Mouse (Mus musculus): Measurements from ENCODE around the gene Gm3402. TPM values are rescaled to one million over a fixed set of nuclear protein-coding genes. Genes with fewer than 3 reads are reported as not detected.
"Not testable (repeated sequence)": the region's sequence is repeated elsewhere in the genome, so short reads cannot be mapped to it uniquely, and the experiment has no call there.

Gm3402 gene
- polyA plus RNA-seq, 1 experiment = not detected

DNA sequence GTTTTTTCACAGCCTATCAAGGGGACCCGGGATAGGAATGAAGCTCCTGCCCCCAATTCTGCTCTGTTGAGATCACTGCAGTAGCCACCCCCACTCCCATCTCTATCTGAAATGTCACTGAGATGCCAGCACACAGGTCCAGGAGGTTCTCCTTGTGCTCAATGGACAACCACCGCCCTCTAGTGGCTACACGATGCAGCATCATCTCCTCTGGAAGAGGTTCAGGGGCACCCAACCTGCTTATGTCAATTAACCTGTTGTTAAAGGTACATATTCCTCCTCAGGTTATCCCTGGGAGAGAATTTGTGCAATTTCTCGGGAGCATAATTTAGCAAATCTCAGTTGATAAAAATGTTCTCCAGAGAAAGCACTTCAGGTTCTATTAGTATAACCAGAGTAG, 25.0 kb upstream of the Gm3402 start:
- not testable (repeated sequence) for H3K36me3 ChIP-seq (ENCODE audit: control insufficient read depth, insufficient read depth, low read length); H3K4me1 ChIP-seq (ENCODE audit: control insufficient read depth, insufficient read depth, low read length); H3K4me3 ChIP-seq (ENCODE audit: insufficient read depth, low read depth, low read length); H3K27ac ChIP-seq (ENCODE audit: insufficient read depth, low read depth, low read length); H3K27me3 ChIP-seq (replicated peaks; ENCODE audit: control insufficient read depth, insufficient read depth, low read length)
- peak; percentile 39 for DNase-seq
- WGBS = 11% methylated on average over 3 of the region's 4 CpGs
- 0 out of 2 replicates have a peak, but pooled peaks have one; percentile 4 for TF ChIP-seq CTCF (conservative IDR thresholded peaks at IDR 0.05; ENCODE audit: insufficient read depth, insufficient read length, low read depth, low read length)

DNA sequence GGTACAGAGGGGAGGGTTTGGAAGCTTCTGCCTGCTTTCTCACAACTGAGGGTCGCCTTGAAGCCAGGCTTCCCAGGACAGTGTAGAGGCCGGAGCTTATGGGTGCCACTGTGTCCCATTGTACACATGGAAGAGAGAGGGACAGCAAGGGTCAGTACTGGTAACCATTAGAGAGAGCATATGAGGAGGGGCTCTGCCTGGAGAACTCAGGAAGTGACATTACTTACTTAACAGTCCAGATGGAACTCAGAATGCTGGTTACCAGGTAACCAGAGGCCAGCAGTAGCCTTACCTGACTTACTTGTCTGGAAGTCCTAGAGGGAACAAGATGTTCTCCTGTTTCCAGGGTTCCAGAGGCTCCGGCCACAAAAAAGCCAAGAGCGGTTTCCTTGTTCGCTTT, 22.9 kb upstream of the Gm3402 start, which contains the start of gene Gm6370:
Gene Gm6370 (plus strand): TSS at position 301 of the 400 bp plus-strand sequence.
- no CpG with 5 or more reads among the region's 5 CpGs for WGBS
- H3K4me3 ChIP-seq (ENCODE audit: insufficient read depth, low read depth, low read length); H3K36me3 ChIP-seq (ENCODE audit: control insufficient read depth, insufficient read depth, low read length); H3K27me3 ChIP-seq (replicated peaks; ENCODE audit: control insufficient read depth, insufficient read depth, low read length); DNase-seq; H3K4me1 ChIP-seq (ENCODE audit: control insufficient read depth, insufficient read depth, low read length); H3K27ac ChIP-seq (ENCODE audit: insufficient read depth, low read depth, low read length): not testable (repeated sequence)

DNA sequence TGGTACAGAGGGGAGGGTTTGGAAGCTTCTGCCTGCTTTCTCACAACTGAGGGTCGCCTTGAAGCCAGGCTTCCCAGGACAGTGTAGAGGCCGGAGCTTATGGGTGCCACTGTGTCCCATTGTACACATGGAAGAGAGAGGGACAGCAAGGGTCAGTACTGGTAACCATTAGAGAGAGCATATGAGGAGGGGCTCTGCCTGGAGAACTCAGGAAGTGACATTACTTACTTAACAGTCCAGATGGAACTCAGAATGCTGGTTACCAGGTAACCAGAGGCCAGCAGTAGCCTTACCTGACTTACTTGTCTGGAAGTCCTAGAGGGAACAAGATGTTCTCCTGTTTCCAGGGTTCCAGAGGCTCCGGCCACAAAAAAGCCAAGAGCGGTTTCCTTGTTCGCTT, 11.8 kb upstream of the Gm3402 start, which contains the start of gene 4930449I24Rik:
Gene 4930449I24Rik (plus strand): TSS at position 301 of the 400 bp plus-strand sequence.
- H3K4me3 ChIP-seq (ENCODE audit: insufficient read depth, low read depth, low read length); H3K27ac ChIP-seq (ENCODE audit: insufficient read depth, low read depth, low read length); H3K4me1 ChIP-seq (ENCODE audit: control insufficient read depth, insufficient read depth, low read length); H3K27me3 ChIP-seq (replicated peaks; ENCODE audit: control insufficient read depth, insufficient read depth, low read length); DNase-seq; H3K36me3 ChIP-seq (ENCODE audit: control insufficient read depth, insufficient read depth, low read length): not testable (repeated sequence)
- no CpG with 5 or more reads among the region's 5 CpGs for WGBS

DNA sequence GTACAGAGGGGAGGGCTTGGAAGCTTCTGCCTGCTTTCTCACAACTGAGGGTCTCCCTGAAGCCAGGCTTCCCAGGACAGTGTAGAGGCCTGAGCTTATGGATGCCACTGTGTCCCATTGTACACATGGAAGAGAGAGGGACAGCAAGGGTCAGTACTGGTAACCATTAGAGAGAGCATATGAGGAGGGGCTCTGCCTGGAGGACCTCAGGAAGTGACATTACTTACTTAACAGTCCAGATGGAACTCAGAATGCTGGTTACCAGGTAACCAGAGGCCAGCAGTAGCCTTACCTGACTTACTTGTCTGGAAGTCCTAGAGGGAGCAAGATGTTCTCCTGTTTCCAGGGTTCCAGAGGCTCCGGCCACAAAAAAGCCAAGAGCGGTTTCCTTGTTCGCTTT, 11.6 kb downstream of the Gm3402 start, which contains the start of gene Gm3404:
Gene Gm3404 (plus strand): TSS at position 301 of the 400 bp plus-strand sequence.
- H3K4me3 ChIP-seq (ENCODE audit: insufficient read depth, low read depth, low read length); H3K27ac ChIP-seq (ENCODE audit: insufficient read depth, low read depth, low read length); H3K36me3 ChIP-seq (ENCODE audit: control insufficient read depth, insufficient read depth, low read length); H3K4me1 ChIP-seq (ENCODE audit: control insufficient read depth, insufficient read depth, low read length); H3K27me3 ChIP-seq (replicated peaks; ENCODE audit: control insufficient read depth, insufficient read depth, low read length); DNase-seq: not testable (repeated sequence)
- 96% methylated on average over 3 of the region's 3 CpGs for WGBS

DNA sequence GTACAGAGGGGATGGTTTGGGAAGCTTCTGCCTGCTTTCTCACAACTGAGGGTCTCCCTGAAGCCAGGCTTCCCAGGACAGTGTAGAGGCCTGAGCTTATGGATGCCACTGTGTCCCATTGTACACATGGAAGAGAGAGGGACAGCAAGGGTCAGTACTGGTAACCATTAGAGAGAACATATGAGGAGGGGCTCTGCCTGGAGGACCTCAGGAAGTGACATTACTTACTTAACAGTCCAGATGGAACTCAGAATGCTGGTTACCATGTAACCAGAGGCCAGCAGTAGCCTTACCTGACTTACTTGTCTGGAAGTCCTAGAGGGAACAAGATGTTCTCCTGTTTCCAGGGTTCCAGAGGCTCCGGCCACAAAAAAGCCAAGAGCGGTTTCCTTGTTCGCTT, 23.4 kb downstream of the Gm3402 start, which contains the start of gene Gm3409:
Gene Gm3409 (plus strand): TSS at position 301 of the 400 bp plus-strand sequence.
- DNase-seq; H3K27ac ChIP-seq (ENCODE audit: insufficient read depth, low read depth, low read length): not testable (repeated sequence)
- 84% methylated on average over 3 of the region's 3 CpGs for WGBS

DNA sequence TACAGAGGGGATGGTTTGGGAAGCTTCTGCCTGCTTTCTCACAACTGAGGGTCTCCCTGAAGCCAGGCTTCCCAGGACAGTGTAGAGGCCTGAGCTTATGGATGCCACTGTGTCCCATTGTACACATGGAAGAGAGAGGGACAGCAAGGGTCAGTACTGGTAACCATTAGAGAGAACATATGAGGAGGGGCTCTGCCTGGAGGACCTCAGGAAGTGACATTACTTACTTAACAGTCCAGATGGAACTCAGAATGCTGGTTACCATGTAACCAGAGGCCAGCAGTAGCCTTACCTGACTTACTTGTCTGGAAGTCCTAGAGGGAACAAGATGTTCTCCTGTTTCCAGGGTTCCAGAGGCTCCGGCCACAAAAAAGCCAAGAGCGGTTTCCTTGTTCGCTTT, 41.9 kb downstream of the Gm3402 start, which contains the start of gene Gm3415:
Gene Gm3415 (plus strand): TSS at position 301 of the 400 bp plus-strand sequence.
- not testable (repeated sequence) for H3K4me1 ChIP-seq (ENCODE audit: control insufficient read depth, insufficient read depth, low read length); H3K36me3 ChIP-seq (ENCODE audit: control insufficient read depth, insufficient read depth, low read length); H3K27ac ChIP-seq (ENCODE audit: insufficient read depth, low read depth, low read length); H3K27me3 ChIP-seq (replicated peaks; ENCODE audit: control insufficient read depth, insufficient read depth, low read length); DNase-seq; H3K4me3 ChIP-seq (ENCODE audit: insufficient read depth, low read depth, low read length)
- WGBS = no CpG with 5 or more reads among the region's 3 CpGs

More for the DNA sequence above, 23.4 kb downstream of the Gm3402 start, which contains the start of gene Gm3409:
- H3K4me1 ChIP-seq (ENCODE audit: control insufficient read depth, insufficient read depth, low read length); H3K36me3 ChIP-seq (ENCODE audit: control insufficient read depth, insufficient read depth, low read length); H3K4me3 ChIP-seq (ENCODE audit: insufficient read depth, low read depth, low read length); H3K27me3 ChIP-seq (replicated peaks; ENCODE audit: control insufficient read depth, insufficient read depth, low read length): not testable (repeated sequence)

DNA sequence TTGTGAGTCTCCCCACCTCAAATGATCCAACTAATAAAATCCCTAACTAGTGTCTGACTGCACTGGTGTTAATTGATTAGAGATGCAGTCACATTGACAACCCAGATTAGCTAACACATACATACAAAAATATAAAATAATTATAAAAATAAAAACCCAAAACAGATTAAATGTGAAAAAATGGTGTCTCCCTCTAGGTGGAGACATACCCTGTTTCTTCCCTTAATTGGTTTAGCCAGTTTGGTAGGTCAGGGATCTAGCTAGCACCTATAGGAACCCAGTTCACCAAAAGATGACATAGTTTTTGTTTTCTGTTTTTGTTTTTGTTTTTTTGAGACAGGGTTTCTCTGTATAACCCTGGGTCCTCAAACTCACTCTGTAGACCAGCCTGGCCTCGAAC, 50.3 kb downstream of the Gm3402 start:
- H3K27me3 ChIP-seq (replicated peaks; ENCODE audit: control insufficient read depth, insufficient read depth, low read length) = no peaks in the 10 kb centered on the region

More for the DNA sequence above, 50.3 kb downstream of the Gm3402 start:
- TF ChIP-seq POLR2A (IDR thresholded peaks at IDR 0.05; ENCODE audit: low read depth, low read length) (no peak), CTCF (conservative IDR thresholded peaks at IDR 0.05; ENCODE audit: insufficient read depth, insufficient read length, low read depth, low read length) (no peak)
- Histone ChIP-seq H3K4me1 (ENCODE audit: control insufficient read depth, insufficient read depth, low read length) (no peaks in the 10 kb centered on the region), H3K36me3 (ENCODE audit: control insufficient read depth, insufficient read depth, low read length) (no peaks in the 10 kb centered on the region), H3K27ac (ENCODE audit: insufficient read depth, low read depth, low read length) (no peak overlapping the region), H3K4me3 (ENCODE audit: insufficient read depth, low read depth, low read length) (no peak overlapping the region)
- DNase-seq = no peak
- WGBS = 83% methylated on average over 1 of the region's 1 CpGs

Other genes starting within 250 kb of the Gm3402 start
- 5.9 and 6.4 TPM in 2 replicates for gene Wasf3, start 129.1 kb upstream of the Gm3402 start, polyA plus RNA-seq (2012; rRNA removed)
- not detected in 2 replicates for gene Gm6408, start 32.2 kb upstream of the Gm3402 start, polyA plus RNA-seq (2012; rRNA removed)
- not detected in 2 replicates for gene Gm6370, start 22.8 kb upstream of the Gm3402 start, polyA plus RNA-seq (2012; rRNA removed)
- gene 4930449I24Rik, start 11.7 kb upstream of the Gm3402 start, polyA plus RNA-seq (2012; rRNA removed) = not detected in 2 replicates
- 0.08 TPM in 1 of 2 replicates, not detected in the other for gene Gm3404, start 11.7 kb downstream of the Gm3402 start, polyA plus RNA-seq (2012; rRNA removed)
- not detected in 2 replicates for gene Gm3409, start 23.5 kb downstream of the Gm3402 start, polyA plus RNA-seq (2012; rRNA removed)
- gene Gm3415, start 42.0 kb downstream of the Gm3402 start, polyA plus RNA-seq (2012; rRNA removed) = not detected in 2 replicates
- gene Gpr12, start 71.1 kb downstream of the Gm3402 start, polyA plus RNA-seq (2012; rRNA removed) = 1.5 and 1.7 TPM in 2 replicates